Mouse (Mus musculus): ENCODE data around the gene Gm527.

Gene Gm527

DNA sequence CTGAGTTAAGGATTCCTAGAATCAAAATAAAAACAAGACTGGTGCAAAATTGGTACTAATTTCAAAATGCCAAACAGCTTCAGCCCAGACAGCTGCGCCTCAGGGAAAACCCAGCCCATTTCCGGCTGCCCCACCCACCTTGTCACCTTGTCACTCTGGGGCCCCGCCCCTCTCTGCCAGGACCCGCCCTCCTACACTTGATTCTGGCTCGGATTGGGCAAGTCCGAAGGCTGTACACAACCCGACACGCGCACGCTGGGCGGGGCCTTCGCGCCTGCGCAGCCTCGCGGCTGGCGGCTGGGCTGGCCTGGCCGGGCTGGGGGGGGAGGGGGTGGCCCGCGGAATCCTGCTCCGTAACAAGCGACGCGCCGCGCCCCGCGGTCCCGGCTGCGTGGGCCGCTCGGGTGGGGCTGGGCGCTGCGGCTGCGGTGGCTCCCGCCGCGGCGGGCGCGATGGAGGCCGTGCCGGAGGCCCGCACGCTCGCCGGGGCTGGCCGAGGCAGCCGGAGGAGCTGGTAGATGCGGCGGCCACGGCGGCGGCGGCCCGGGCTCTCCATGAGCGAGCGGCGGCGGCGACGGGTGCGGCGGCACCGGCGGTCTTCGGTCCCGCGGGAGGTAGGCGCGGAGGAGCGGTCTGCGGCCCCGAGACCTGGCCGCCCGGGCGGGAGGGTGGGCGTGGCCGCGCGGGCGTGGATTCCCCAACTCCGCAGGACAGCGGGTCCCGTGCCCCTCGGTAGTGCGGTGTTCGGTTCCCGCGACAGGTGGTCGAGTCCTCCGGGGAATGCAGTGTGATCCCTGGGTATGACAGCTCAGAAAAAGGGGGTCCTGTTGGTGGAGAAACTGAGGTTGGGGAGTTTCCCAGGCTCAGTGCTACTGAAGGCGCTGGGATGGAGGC, at the start of gene Gm527:
Gm527 (plus strand) TSS at position 329 of the 894 bp plus-strand sequence.
- peak; percentile 94 for DNase-seq (ENCODE audit: low spot score)

DNA sequence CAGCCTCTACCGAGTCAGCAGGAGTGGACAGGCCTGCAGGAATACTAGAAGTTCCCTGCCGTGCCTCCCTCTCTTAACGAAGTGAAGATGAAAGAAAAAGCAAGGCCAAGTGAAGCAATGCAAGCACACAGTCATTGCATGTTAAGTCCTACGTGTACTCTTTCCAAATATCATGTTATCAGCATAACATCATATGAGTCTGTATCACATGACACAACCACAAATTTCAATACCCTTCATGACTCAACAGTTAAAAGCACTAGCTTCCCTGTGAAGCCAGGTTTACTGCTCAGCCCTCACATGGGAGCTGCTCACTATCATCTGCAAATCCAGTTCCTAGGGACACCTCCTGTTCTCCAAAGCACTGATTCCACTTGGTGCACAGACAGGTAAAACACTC, 46.6 kb upstream of the Gm527 start:
- DNase-seq (ENCODE audit: low spot score), result no peak

DNA sequence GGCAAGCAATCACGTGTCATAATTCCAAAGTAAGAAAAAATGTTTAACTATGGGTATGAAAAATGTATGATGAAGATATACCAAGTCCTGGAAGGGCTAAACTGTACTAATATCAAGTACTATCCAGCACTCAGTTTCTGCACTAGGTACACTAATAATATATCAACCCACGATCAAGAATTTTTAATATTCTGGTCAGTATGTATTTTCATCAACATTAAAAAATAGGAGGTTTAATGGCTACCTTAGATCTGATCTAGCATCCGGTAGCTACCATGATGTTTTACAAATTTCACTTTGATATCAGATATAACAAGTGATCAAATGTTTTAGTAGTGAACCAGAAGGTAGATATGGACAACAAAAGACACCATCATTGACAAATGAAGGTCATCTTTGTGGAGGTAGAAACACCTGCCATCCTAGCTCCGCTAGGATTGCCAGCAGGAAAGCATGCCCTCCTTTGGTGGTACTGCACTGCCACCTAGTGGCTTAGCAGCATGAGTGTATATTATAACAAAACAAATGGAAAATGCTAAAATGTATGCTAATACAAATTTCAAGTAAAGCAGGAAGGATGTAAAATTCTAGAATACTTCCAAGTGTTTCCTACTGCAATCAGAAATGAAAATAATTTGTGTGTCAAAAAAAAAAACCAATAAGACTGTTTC, 20.5 kb upstream of the Gm527 start:
- DNase-seq (ENCODE audit: low spot score), result no peak

DNA sequence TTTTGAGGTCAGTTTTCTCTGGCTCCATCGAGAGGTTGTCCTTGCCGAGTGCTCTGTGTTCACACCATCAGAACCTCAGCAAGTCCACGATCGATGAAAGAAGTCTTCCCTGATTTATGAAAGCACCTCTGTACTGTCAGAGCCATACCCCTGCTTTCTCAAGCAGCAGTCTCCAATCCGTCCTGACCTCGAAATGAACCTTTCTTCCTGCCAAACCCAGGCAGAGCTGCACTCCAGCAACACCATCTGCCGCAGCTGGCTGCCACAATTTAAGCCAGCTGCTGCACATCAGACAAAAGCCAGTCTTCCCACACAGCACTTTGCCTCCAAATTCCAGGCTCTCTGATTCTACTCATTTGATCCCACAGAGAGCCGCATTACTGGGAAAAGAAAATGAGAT, 15.2 kb upstream of the Gm527 start:
- DNase-seq (ENCODE audit: low spot score), result peak; percentile 28

DNA sequence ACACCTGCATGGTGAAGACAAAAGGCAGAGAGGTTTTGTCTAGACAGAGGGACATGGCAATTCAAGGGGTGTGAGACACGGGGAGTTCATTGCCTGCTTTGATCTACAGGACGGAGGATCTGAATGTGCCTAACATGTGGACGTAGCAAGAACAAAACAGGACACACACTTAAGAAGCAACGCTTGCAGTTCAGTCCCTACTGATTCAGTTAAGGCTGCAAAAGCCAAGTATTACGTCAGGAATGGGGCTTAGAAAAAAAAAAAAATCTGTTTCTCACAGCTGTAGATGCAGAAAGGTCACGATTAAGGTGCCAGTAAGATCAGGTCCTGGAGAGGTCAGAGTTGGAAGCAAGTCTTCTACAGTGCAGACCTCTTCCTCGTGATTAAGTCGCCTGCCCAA, 14.5 kb upstream of the Gm527 start:
- DNase-seq (ENCODE audit: low spot score), result no peak

DNA sequence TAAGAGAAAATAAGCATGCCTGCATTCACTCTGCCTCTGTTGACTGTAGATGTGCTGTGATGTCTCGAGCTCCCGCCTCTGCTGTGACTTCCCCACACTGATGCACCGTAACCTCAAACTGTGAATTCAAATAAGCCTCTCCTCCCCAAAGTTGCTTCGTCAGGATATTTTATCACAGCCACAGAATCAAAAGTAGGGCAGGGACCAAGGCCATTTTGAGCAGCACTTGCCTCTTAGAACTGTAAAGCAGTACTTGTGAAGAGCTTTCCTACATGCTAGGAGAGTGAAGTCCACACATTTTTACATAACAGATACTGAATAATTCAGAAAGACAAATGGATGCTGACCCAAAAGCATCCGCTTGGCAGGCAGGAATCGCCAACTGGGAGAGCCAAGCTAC, 4.7 kb upstream of the Gm527 start:
- no peak for DNase-seq (ENCODE audit: low spot score)

DNA sequence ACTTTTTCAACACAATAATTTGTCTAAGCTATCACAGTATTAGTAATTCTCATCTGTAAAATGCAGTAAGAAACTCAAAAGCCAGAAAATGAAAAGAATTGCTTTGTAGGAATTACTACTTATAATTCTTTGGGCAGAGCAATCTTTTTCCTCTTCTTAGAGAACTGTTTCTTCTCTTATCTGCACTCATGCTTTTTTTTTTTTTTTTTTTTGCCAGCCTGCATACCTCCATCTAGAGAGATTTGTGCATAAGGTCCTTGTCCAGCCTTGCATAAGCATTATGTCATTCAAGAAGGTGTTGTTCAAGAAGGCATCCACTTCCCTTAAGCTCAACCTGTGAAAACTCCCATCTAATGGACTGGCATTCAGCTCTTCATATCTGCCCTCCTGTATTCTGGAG, 971 bp upstream of the Gm527 start:
- DNase-seq (ENCODE audit: low spot score), result no peak

DNA sequence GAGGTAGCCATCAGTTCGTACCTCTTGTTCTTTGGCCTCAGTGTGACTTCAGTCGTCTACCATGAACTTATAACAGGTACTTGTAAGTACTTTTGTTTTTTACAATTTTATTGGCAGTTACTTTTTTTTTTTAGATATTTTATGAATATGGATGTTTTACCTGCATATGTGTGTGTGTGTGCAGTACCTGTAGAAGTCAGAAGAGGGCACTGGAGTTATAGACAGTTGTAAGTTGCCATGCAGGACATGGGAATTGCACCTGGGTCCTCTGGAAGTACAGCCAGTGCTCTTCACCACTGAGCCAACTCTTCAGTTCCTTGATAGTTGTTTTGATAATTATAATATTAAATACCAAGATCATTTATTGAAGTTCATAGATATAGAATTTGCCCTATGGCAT, 19.8 kb downstream of the Gm527 start:
- DNase-seq (ENCODE audit: low spot score), result no peak

DNA sequence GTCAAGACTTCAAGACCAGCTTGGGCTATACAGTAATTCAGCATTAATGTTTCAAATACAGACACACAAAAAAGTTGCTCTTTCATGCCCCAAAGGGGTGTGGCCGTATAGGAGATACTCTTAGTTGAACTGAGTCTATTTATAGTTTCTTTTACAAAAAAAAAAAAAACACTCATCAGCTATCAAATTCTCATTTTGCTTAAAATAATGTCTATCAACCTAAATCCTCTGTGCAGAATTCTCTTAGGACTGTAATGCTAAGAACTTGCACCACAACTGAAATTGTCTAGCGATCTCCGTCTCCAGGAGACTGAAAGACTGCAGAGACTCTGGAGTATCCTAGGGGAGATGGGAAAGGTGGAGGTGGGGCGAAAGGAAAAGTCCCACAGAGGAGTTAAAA, 46.9 kb downstream of the Gm527 start:
- no peak for DNase-seq (ENCODE audit: low spot score)

DNA sequence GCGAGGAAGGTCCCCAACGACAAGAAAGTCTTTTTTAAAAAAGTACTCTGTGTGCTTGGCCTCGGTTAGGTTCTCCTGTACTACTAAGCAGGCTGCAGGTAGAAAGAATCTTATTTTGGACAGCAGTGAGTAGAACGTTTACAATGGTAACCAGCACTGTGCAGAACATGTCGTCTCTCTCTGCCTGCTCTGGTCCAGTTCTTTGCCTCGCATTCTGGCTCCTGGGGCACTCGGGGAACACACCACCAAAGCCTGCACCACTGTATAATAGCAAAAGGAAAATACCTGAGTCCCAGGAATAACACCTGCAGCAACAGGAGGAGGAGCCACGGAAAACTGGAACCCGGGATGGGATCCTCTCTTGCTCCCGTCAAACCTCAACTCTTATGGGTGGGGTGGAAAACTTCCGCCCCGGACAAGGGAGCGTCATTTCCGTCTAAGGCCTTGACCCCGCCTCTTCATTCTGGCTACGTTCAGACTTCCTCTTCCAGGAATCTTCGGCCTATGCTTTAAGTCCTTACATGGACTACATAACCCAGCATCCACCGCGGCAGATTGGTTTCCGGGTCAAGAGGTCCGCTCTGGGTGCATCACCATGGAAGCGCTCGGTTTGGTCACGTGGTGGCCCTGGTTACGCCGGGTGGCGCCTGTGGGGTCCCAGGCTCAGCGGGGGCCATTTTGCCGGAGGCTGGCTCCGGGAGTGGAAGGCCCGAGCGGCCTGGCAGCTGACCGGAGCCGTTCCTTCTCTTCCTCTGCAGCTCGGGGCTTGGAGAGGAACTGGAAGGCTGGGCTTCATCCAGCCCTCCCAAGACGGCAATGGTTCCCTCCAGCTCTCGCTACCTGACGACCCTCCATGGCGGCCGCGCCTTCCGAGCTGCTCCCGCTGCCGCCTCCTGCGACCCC, 47.7 kb downstream of the Gm527 start, which contains the start of the genes Klhl28 and Togaram1:
Klhl28 (minus strand) TSS at position 411 of the 903 bp plus-strand sequence.
Togaram1 (plus strand) TSS at position 681 of the 903 bp plus-strand sequence.
- DNase-seq (ENCODE audit: low spot score), result peak; percentile 98

DNA sequence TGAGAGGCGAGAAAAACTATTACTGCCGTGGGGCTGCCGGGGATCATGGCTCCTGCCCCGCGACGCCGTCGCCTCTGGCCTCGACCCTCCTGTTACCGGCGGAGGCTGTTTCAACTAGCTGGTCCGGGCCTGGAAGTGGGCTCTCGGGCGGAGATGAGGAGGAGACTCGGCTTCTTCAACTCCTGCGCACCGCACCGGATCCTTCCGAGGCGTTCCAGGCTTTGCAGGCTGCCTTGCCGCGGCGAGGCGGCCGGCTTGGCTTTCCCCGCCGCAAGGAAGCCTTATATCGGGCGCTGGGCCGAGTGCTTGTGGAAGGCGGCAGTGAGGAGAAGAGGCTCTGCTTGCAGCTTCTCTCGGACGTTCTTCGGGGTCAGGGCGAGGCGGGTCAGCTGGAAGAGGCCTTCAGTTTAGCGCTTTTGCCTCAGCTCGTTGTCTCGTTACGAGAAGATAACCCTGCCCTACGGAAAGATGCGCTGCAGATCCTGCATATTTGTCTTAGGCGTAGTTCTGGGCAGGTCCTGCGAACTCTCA, 48.5 kb downstream of the Gm527 start:
- peak; percentile 20 for DNase-seq (ENCODE audit: low spot score)

DNA sequence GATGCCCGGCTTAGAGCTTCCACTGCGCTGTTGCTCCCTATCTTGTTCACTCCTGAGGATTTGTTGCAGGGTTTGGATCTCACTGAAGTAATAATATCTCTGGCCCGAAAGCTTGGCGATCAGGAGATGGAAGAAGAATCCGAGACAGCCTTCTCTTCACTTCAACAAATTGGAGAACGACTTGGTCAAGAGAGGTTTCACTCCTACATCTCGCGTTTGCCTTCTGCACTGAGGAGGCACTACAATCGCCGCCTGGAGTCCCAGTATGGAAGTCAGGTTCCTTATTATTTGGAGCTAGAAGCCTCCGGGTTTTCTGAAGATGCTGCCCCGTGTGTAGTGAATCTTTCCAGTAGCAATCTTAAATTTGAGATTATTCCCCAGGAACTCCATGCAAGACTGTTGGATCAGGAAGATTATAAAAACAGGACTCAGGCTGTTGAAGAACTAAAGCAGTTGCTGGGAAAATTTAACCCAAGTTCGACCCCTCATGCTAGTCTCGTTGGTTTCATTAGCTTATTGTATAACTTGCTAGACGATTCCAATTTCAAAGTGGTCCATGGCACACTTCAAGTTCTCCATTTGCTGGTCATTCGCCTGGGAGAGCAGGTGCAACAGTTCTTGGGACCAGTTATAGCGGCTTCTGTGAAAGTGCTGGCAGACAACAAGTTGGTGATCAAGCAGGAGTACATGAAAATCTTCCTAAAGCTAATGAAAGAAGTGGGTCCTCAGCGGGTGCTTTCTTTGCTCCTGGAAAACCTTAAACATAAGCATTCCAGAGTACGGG, 49.1 kb downstream of the Gm527 start:
- DNase-seq (ENCODE audit: low spot score), result no peak

DNA sequence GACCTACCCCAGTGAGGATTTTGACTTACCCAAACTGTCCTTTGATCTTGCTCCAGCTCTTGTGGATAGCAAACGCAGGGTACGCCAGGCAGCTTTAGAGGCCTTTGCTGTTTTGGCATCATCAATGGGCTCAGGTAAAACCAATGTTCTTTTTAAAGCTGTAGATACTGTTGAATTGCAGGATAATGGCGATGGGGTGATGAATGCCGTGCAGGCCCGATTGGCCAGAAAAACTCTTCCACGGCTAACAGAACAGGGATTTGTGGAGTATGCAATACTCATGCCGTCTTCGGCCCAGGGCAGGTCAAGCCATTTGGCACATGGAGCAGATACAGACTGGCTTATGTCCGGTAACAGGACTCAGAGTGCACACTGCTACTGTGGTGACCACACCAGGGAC, 49.8 kb downstream of the Gm527 start:
- DNase-seq (ENCODE audit: low spot score), result no peak

DNA sequence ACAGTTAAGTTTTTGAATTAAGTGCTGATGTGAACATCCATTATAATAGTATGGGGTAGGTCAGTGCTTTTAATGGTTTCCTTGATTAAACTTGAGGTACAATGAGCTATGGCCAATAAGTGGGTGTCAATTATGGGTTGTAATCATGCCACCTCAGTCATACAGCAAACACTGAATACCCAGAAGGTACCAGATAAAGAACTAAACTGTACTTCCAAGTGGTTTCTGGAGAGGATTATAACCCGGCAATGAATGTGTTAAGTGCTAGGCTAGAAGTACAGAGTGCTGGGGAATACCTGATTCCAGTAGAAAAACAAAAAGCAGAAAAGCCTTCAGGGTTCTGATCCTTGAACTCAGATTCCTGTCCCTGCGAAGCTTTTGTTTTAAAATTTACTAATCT, 50.4 kb downstream of the Gm527 start:
- no peak for DNase-seq (ENCODE audit: low spot score)

DNA sequence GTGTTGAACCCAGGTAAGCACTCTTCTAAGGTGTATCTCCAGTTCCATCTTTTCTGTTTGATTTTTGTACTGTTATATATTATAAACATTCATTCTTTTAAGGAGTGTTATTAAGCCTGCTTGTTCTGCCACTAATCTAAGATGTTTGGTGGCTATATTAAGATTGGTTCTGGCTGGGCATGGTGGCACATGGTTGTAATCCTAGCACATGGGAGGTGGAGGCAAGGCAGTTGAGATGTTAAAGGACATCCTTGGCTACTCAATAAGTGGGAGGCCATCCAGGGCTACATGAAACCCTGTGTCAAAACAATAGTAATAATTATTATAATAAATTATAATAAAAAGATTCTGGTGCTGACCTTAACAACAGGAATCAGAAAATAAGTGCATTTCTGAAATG, 53.7 kb downstream of the Gm527 start:
- DNase-seq (ENCODE audit: low spot score), result no peak

DNA sequence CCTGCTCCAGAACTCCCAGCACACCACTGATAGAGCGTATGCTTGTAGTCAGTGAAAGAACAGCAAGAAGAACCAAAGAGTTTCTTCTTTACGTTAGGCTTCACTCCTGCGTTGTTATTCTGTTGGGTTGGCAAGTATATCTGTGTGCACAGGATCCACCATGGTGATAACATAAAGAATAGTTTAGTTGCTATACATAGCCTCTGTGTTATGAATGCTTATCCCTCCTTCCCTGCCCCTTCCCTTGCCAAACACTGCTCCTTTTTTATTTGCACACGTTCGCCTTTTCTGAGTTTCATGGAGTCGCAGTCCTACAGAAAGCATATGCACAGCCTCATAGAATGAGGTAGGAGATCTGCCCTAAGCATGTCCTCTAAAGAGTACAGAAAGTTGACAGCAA, 54.4 kb downstream of the Gm527 start:
- no peak for DNase-seq (ENCODE audit: low spot score)

Data from ovary, adult 18-20 months (tissue).